Mouse (Mus musculus) C2C12 (cell line): ENCODE data around the gene Serpina3m. TPM values are rescaled to one million over a fixed set of nuclear protein-coding genes. Genes with fewer than 3 reads are reported as not detected.
"Not testable (repeated sequence)": the region's sequence is repeated elsewhere in the genome, so short reads cannot be mapped to it uniquely, and the experiment has no call there.

ENCODE experiments used
- H3K27me3 ChIP-seq: one replicate; pipeline ENCODE4 v1.6.1; 2011; ENCODE audit not compliant: control insufficient read depth, insufficient read depth, insufficient read length
- H3K36me3 ChIP-seq: one replicate; pipeline ENCODE4 v1.6.1; 2011; ENCODE audit not compliant: control insufficient read depth, insufficient read depth
- H3K4me3 ChIP-seq: one replicate; pipeline ENCODE4 v1.5.1; 2011; ENCODE audit warnings: mild to moderate bottlenecking, control low read depth; ENCODE audit not compliant: poor library complexity, insufficient read depth, severe bottlenecking
- H3K79me2 ChIP-seq: one replicate; pipeline ENCODE4 v1.6.1; 2011; ENCODE audit not compliant: control insufficient read depth, insufficient read depth
- H3K79me3 ChIP-seq: one replicate; pipeline ENCODE4 v1.6.1; 2011; ENCODE audit warnings: low read depth, control low read depth
- H3ac ChIP-seq: one replicate; pipeline ENCODE3; 2011; ENCODE audit warnings: low read depth; ENCODE audit not compliant: control insufficient read depth, insufficient read length
- CEBPB ChIP-seq: IDR thresholded peaks from one replicate; pipeline ENCODE4 v1.6.1; 2011; ENCODE audit warnings: low read depth, mild to moderate bottlenecking, control low read depth, moderate library complexity
- CTCF ChIP-seq: IDR thresholded peaks from one replicate; pipeline ENCODE4 v1.5.1; 2011; ENCODE audit not compliant: control insufficient read depth, insufficient read depth, insufficient read length
- FOSL1 ChIP-seq: IDR thresholded peaks from one replicate; pipeline ENCODE4 v1.8.0; 2011; ENCODE audit warnings: mild to moderate bottlenecking, low read length; ENCODE audit not compliant: poor library complexity, insufficient read depth, severe bottlenecking
- MAX ChIP-seq: IDR thresholded peaks from one replicate; pipeline ENCODE4 v1.6.1; 2011; ENCODE audit warnings: mild to moderate bottlenecking, control low read depth
- MYOD1 ChIP-seq: IDR thresholded peaks from one replicate; pipeline ENCODE4 v1.6.1; 2011; ENCODE audit warnings: low read depth; ENCODE audit not compliant: control insufficient read depth, insufficient read length
- MYOG ChIP-seq: IDR thresholded peaks from one replicate; pipeline ENCODE4 v1.6.1; 2011; ENCODE audit not compliant: control insufficient read depth, insufficient read length; ENCODE audit errors: extremely low read depth
- USF1 ChIP-seq: IDR thresholded peaks from one replicate; pipeline ENCODE4 v1.6.1; 2011; ENCODE audit warnings: low read depth, mild to moderate bottlenecking, control low read depth, moderate library complexity
- polyA plus RNA-seq: library from polyadenylated mRNA; unstranded; fragments of >200 nt; fragmentation: generic; extraction: Trizol; gene quantifications from one replicate; pipeline ENCODE4 v1.2.1, GENCODE M21; 2012; ENCODE audit warnings: missing spikeins

Gene Serpina3m
- polyA plus RNA-seq, 1 experiment = not detected

DNA sequence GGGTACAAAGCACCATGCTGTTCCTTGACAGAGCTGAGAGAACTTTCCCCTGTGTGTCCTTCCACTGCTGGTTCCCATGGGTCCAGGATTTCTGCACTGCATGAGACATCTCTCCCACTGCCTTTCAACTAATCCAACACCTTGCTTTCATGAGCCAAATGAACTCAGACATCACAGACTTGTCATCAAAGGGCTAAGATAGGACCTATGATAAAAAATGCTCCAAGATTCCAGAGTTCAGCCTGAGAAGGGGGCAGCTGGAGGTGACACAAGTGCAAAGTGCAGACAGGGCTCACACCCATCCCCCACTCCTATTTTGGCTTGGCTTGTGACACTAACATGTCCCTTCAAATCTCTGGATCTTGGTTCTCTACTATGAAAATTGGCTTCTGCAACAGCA is 50.2 kb downstream of the Serpina3m start:
- H3K79me3 ChIP-seq = no peaks in the 10 kb centered on the region

DNA sequence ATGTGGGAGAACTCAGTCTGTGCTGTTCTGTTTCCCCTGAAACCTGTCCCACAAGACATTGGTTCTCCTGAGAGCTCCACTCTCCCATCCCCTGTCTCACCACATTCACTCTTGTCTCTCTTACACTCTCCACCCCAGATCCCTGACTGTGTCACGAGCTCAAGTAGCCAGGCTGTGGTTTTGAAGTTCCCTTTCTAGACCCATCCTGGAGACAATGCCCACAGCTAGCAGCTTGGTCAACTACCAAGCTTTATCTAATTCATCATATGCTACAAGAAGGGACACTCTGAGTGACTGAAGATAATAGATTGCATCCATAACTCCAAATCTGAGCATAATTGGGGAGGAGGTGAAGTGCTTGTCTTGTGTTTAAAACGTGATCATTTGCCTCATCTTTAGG is 52.8 kb downstream of the Serpina3m start:
- not testable (repeated sequence) for H3K4me3 ChIP-seq, H3K79me2 ChIP-seq, H3K27me3 ChIP-seq, H3ac ChIP-seq, H3K79me3 ChIP-seq, H3K36me3 ChIP-seq

More for the DNA sequence above, 50.2 kb downstream of the Serpina3m start:
- Histone ChIP-seq H3K36me3 (no peaks in the 10 kb centered on the region), H3K4me3 (no peak overlapping the region), H3ac (no peak overlapping the region), H3K79me2 (no peaks in the 10 kb centered on the region), H3K27me3 (no peaks in the 10 kb centered on the region)
- no peak for TF ChIP-seq CTCF
- TF ChIP-seq CEBPB = no peak

DNA sequence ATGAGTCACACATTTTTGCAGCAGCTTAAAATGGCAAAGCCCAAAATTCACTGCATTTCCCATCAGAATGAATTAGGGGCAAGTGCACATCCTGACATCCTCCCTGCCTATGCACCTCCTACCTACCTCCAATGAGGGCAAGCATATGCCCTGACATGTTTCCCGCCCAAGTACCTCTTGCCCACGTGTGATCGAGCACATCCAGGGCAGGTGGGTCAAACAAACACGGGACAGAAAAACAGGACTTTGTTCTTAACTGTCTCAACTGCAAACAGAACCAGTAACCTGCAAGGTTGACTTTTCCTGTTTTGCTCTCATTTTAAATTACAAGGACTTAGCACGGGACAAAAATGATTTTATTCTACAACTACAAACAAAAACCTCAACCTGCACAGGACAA is 65.7 kb downstream of the Serpina3m start:
- no peaks in the 10 kb centered on the region for H3K36me3 ChIP-seq
- H3K79me2 ChIP-seq = no peaks in the 10 kb centered on the region
- H3K79me3 ChIP-seq = no peaks in the 10 kb centered on the region
- no peak overlapping the region for H3ac ChIP-seq
- H3K27me3 ChIP-seq = no peaks in the 10 kb centered on the region
- no peak for TF ChIP-seq CEBPB
- TF ChIP-seq FOSL1 = no peak
- no peak for TF ChIP-seq USF1
- TF ChIP-seq MYOD1 = no peak
- no peak for TF ChIP-seq MAX
- no peak for TF ChIP-seq CTCF
- no peak for TF ChIP-seq MYOG
- no peak overlapping the region for H3K4me3 ChIP-seq

DNA sequence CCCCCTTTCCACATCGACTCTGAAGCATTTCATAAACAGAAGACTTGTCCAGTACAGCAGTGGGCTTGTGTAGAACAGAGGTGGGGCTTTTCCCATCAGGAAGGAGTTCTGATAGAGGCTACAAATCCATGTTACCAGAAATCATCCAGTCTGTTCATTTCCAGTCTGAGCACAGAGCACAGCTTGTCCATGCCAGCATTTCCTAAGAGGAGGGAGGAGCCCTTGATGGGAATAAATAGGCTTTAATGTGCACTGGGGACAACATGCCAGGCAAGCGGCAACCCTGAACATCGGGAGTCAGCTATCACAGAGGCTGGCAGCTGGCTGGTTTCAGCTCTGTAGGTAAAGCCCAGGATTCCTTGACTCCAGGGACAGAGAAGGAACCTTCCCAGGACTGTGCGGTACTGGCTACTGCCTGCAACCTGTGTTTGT is 68.2 kb downstream of the Serpina3m start, which contains the start of gene Serpina3n:
Gene Serpina3n (plus strand): TSS at position 276 of the 432 bp plus-strand sequence.
- H3K4me3 ChIP-seq = no peak within 1 kb of the TSS
- TF ChIP-seq MAX = no peak
- TF ChIP-seq CEBPB = no peak
- TF ChIP-seq USF1 = no peak
- no peak for TF ChIP-seq CTCF
- TF ChIP-seq MYOG = no peak
- TF ChIP-seq MYOD1 = no peak
- TF ChIP-seq FOSL1 = no peak
- no peaks in the 10 kb centered on the region for H3K36me3 ChIP-seq
- H3ac ChIP-seq = no peak within 1 kb of the TSS
- H3K27me3 ChIP-seq = no peaks in the 10 kb centered on the region
- H3K79me3 ChIP-seq = no peaks in the 10 kb centered on the region
- no peaks in the 10 kb centered on the region for H3K79me2 ChIP-seq

DNA sequence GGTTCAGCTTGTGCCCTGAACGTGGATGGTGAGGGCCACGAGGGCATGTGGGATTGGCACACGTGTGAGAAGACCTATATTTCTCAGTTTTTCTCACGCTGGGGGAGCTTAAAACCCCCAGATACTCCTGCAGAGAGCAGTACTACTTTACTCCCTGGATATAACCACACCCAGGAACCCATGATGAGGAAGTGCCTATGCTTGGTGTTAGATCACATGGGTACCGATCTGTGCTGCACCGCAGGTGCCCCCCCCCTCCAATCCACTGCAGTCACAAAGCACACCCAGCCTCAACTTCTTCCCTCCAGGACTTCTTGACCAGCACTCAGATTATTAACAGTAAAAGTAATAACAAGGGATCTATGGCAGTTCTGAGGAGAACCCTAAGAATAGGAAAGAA is 74.2 kb downstream of the Serpina3m start:
- no peak overlapping the region for H3ac ChIP-seq
- TF ChIP-seq MAX (no peak), MYOD1 (no peak), USF1 (no peak), MYOG (no peak)
- H3K4me3 ChIP-seq = no peak overlapping the region
- H3K79me3 ChIP-seq = no peaks in the 10 kb centered on the region
- no peaks in the 10 kb centered on the region for H3K79me2 ChIP-seq
- H3K36me3 ChIP-seq = no peaks in the 10 kb centered on the region
- H3K27me3 ChIP-seq = no peaks in the 10 kb centered on the region

DNA sequence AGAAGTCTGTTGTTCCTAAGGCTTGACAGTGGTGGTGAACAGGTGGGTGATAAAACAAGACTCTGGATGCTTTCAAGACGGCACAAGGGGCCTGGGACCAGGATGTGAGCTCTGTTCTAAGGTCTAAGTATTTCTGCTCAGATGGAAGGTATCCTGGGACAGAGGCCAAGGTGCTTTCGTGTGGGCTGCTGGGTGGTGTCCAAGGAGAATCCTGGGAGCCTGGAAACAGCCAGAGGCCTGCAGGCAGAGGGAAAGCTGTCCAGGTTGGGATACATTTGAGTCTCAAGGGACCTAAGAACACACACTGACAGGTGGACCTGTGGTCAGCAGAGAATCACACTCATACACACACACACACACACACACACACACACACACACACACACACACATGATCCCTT is 76.3 kb downstream of the Serpina3m start:
- Histone ChIP-seq H3K27me3 (no peaks in the 10 kb centered on the region), H3K4me3 (no peak overlapping the region)
- TF ChIP-seq CEBPB = no peak

DNA sequence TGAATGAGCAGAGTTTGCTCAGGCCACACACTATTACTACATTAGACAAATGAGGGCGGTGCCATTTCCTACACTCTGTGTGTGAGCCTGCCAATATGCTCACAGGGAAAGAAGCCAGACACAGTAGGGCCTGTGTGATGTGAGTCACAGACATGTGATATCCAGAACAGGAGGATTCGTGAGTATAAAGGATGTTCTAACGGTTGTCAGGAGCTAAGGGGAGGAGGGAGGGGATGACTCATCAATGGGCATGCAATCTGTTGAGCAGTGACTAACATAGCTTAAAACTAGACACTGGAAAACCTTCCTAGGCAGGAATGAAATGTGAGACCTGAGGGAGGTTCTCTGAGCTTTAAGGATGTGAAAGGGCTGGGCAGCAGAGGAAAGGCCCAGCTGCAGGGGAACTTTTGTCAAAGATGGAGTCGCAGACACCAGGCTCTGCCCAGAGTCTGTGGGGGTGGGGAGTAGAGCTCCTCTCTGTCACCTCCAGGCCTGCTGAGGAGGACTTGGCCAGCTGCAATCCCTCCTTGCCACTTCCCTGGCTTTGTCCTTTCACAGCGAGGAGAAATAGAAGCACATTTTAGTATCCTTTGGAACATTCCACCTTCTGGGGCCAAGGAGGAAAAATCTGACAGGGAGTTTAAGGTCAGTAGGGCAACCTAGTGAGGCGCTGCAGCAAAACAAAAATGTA is 77.5 kb downstream of the Serpina3m start:
- Histone ChIP-seq H3K79me2 (no peaks in the 10 kb centered on the region), H3K27me3 (no peaks in the 10 kb centered on the region), H3K79me3 (no peaks in the 10 kb centered on the region), H3K4me3 (no peak overlapping the region), H3ac (no peak overlapping the region), H3K36me3 (no peaks in the 10 kb centered on the region)
- TF ChIP-seq FOSL1 = peak; percentile 91
- TF ChIP-seq MYOD1 = peak; percentile 50
- TF ChIP-seq CEBPB = peak; percentile 57
- TF ChIP-seq MAX = peak; percentile 88
- TF ChIP-seq USF1 = peak; percentile 70
- no peak for TF ChIP-seq MYOG
- TF ChIP-seq CTCF = no peak

More for the DNA sequence above, 76.3 kb downstream of the Serpina3m start:
- Histone ChIP-seq H3K79me2 (no peaks in the 10 kb centered on the region), H3K79me3 (no peaks in the 10 kb centered on the region), H3ac (no peak overlapping the region), H3K36me3 (no peaks in the 10 kb centered on the region)
